Mouse (Mus musculus): Measurements from ENCODE around the gene Myh10. TPM values are rescaled to one million over a fixed set of nuclear protein-coding genes. Genes with fewer than 3 reads are reported as not detected.

Gene Myh10
- total RNA-seq, 2 experiments from 2014 or later, result 140 to 143 TPM

DNA sequence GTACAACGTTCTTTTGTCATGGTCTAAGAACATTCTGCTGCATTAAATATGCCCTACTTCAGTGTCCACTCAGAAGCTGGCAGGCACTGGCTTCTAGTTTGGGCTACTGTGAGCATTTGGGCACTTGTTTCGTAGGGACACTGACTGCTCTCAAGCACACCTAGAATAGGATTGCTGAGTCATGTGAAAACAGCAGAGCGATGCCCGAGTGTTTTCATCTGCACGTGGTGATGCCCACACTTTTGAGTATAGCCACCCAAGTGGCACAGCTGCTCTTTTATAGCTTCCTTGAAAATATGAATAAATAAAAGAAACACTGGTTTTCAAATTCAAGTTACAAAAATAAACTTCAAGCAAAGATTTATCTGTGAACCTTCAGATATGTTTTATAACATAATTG lies 56.8 kb downstream of the Myh10 start:
- no peak for DNase-seq

DNA sequence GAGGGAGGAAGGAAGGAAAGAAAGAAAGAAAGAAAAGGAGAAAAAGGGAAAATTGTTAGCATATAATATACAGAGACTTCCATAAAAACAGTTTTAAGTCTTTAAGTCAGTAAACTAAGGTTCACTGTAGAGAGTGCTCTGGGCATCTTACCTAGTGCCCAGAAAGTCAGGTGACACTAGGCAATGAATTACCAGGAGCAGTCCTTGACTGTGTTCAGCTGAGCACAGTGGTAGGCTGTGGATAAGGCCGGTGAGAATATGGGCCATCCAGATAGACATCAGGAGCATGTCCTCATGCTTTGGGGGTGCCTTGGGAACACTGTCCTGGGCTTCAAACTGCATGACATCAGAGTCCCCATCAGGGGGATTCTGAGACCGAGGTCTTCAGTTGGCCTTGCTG lies 58.8 kb downstream of the Myh10 start:
- DNase-seq, result no peak

DNA sequence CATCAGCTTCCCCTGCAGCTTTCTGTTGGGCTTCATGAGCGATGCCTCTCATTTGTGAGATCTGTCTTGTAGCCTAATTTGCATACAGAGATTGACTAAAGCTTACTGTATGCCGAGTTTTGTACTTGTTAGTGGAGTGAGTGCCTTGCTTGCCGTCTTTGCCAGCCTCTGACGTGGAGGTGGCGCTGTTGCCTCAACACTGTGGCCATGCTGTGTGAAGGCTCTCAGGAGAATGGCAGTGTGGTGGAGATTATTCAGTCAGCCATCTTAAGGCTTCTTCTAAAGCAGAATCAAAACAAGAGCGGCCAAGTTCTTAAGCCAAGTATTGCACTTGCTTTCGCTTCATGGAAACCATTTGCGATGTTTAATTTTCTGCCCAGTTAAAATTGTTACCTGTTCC lies 59.6 kb downstream of the Myh10 start:
- DNase-seq, result peak; percentile 32

DNA sequence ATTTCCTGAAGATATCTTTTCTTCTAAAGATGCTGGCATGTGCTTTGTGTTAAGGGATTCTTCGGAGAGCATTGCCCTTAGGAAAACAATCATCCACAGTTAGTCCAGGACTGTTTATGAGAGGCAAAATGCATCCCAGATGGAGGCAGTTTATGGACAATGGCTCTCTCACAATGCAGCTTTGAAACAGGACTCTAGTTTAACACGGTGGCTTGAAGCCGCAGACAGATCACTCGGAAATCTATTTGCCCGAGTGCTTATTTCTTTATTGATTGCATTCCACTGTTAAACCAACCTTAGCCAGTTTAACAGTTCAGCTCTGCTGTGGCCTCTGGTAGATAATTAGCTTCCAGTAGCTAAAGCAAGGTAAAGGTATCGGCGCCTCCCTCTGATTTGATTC lies 62.9 kb downstream of the Myh10 start:
- DNase-seq, result no peak

DNA sequence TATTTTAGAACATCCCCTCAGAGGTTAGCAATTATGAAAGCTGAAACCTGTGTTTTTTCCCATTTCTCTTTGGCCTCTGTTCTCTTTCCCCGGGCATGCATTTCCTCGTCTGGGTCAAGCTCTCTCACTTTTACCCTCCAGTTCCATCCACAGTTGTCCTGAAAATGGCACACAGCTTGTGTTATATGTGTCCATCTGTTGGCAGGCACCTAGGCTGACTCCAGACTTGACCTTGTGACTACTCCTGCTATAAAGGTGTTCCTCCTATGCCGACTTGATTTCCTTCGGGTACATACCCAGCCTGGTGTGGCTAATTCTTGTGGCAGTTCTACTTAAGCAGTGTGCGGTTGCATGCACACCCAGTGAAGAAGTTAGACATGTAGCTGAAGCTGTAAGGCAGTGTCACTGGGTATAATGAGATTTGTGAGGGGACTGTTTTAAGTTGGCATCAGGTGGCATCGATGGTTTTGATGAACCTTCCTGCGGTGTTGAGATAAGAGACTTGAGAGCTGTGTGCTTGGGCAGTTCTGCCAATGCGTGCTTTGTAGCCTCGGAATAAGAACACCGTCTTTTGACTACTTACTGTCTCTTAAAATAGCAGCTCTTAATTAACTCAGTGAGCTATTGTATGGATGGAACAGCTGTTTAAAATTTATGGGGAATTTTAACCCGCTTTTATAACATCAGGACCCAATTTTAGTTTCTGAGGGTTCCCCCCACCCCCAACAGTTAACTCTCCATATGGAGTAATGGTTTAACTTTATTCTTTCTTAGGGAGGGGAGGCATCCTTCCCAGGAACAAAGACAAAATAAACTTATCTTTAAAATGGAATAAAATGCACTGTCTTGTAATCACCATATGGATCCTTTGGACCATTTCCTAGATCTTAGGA lies 65.3 kb downstream of the Myh10 start:
- DNase-seq, result no peak

DNA sequence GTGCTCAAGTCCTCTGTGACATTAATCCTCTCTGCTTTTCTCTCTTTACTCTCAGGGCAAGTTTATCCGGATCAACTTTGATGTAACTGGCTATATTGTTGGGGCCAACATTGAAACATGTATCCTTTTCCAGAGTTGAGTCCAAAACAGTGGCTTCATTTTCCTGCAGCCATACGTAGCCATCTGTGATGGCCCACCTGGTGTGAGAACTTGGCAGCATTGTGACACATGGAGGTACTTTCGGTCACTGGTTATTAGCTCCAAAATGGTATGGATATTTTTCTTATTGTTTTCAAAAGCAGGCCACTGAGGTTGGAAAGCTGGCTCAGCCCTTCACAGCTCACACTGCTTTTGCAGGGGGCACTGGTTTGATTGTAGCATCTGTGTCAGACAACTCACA lies 68.3 kb downstream of the Myh10 start:
- DNase-seq, result no peak

DNA sequence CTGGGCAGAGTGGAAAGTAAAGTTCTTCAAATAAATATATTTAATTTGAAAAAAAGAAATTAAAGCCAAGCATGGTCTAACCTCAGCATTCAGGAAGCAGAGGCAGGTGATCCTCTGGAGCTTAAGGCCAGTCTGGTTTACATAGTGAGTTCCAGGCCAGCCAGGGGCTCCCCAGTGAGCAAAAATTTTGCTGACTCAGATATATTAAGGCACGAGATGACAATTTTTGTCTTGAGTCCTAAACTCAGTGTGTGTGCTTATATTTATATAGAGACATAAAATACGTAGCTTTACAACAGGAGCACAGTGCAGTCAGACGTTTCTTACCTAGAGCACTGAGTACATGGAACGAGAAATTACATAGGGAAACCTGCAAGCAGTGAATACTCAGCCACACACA lies 69.8 kb downstream of the Myh10 start:
- DNase-seq, result no peak

DNA sequence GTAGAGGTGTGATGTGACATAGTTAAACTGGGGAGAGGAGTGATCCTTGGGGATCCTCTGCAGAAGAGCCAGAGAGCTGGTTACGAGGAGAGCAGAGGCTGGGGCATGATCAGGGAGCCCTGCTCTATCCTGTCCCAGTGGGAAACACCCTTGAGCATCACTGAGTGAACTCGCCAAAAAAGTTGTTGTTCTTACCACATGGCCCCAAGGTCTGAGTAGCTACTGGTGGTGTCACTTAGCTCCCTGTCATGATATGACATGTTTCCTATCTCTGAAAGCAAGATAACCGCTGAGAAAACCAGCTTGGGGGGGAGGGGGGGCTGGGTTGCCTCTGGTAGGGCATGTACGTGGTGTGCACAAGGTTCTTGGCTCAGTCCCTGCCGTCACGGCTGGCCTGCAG lies 70.3 kb downstream of the Myh10 start:
- no peak for DNase-seq

DNA sequence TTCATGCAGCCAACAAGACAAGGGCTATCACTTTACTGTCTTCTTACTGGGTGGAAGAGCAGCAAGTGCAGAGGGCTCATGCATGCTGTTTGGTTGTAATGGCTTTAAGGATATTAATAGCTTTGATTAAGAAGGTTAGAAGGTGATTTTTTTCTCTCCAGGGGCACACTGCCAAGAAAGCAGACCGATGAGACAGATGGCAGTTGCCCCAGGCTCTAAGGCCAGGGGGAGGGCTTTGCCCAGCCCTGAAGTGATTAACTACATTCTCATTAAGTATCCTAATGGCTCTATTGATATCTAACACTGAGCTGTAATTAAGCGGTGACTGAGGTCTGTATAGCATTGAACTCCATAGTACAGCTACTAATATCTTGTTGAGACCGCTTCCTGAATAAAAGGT lies 73.3 kb downstream of the Myh10 start:
- DNase-seq, result no peak

DNA sequence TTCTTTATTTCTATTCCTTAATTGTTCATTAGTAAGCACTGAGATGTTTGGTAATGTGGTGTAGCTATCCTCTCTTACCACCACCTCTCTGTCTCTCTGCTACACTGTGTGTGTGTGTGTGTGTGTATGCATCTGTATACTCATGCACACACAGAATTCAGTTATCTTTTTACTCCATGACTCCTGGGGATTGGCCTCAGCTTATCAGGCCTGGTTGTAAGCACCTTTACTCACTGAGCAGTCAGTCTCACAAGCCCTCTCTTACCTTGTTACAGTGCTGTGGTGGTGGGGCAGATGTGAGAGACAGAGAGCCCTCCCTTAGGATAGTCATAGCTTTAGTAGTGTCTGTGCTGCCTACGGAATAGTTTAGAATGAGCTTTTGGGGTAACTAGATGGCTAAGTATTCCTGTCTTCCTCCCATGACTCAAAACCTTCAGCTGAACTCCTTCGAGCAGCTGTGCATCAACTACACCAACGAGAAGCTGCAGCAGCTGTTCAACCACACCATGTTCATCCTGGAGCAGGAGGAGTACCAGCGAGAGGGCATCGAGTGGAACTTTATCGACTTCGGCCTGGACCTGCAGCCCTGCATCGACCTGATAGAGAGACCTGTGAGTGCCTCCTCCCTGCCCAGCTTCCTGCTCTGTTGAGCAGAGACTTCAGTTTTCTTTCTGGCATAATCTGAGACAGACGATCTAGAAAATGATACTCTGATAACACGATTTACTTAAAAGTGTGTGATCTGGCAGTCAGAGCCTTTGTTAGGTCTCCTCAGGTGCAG lies 76.6 kb downstream of the Myh10 start:
- no peak for DNase-seq

DNA sequence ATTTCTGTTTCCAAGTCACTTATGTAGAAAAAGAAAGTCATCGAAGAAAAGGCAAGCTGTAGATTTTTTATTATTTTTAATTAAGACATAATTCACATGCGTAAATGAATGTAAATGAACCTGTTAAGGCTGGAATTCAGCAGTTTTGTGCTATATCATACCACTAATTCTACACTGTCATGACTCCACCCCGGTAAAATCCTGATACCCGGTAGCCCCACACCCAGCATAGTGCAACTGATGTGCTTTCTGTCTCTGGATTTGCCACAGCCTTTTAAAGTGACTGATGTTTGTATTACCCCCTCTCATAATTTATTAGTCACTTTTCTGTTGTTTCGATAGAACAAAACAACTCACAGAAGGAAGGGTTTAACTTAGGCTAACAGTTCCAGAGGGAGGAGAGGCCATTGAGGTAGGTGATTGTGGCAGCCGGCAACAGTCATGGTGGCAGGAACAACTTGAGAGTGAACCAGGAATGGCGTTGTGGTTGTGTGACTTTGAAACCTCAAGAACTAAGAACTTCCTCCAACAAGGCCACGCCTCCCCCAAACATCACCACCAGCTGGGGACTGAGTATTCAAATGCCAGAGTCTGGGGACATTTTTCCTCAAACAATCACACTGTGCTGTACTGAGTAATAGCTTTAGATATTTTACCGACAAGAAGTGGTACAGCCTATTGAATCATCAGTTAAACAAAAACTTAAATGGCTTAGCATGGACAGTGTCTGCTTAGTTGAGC lies 78.6 kb downstream of the Myh10 start:
- no peak for DNase-seq

DNA sequence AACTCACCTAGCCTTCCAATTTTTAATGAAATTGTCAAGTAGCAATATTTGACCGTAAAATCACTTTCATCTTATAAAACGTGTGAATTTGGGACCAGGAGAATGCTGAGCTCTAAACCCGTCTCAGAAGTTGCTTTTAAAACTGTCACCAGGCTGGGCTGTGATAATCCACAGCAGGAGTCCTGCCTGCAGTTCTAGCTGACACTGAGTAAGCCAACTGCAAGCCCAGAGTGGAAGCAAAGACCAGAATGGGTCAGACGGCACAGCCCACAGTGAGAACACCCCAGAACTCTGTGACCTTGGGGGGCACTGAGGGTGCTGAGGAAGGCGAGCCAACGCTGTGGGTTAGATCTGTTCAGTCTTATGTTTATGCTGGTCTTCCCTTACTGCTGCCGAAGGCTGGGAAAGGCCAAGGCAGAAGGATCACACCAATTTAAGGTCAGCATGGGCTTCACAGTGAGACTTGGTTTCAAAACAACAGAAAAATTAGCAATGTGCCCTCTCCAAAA lies 84.8 kb downstream of the Myh10 start:
- DNase-seq, result no peak

DNA sequence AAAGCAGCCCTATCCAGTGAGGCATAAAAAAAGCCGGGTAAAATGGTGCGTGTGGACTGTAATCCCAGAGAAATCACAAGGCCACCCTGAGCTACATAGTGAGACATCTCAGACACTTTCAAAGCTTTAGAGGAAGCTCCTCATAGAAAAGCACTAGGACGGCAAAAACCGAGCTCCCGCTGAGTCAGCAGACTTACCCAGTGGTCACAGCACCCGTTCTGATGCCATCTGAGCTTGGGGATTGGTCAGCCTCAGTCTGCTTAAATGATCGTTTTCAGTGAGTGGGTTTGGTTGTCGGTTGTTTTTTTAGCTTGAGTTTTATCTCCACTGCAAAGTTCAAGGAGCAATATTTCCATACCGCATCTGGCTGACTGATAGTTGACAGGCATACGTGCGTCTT lies 86.6 kb downstream of the Myh10 start:
- no peak for DNase-seq

DNA sequence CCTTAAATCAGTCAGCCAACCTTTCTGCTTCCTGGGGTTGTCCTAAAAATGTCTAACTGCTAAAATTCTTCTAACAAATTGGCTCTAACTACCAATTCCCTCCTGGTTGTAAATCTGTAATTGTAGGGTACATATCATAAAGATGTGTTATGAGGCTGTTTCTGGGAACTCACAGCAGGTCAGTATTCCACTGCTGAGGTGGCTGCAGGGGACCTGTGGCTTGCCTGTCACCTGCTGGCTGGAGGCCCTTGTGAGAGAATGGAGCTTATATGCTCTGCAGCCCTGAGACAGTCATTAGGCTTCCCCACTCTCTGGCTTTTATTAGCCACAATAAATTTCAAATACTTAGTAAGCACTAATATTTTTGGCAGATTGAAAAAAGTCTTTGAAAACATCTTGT lies 87.5 kb downstream of the Myh10 start:
- DNase-seq, result no peak

DNA sequence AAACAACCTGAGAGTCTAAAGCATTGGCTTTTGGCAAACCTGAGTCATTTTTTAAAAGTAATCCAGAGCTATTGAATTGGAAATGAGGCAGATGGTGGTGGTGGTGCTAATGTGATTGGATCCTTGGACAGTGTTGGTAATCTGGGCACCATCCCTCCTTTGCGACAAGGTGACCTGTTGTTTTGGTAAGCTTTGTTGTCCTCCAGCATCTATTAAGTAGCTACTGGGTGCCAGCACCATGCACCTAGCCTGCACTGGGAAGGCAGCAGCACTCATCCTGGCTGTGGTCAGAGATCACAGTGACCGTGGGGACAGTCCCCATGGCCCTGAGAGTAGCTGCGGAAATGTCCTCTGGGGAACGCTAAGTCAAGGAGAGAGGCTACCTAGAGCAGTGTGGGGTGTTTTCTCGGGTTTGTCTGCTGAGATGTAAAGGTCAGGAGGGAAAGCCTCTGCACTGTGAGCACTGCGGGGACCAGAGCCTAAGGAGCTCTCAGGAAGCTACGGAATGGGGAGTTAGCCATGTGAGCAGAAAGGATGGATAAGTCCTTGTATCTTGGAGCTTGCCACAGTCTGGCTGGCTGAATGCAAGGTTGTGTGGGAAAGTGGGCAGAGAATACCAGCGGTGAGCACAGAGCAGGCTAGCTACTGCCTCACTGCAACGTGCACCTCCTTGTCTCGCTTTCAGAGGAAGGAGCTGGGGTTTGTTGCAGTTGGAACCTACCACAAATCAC lies 88.5 kb downstream of the Myh10 start:
- no peak for DNase-seq

DNA sequence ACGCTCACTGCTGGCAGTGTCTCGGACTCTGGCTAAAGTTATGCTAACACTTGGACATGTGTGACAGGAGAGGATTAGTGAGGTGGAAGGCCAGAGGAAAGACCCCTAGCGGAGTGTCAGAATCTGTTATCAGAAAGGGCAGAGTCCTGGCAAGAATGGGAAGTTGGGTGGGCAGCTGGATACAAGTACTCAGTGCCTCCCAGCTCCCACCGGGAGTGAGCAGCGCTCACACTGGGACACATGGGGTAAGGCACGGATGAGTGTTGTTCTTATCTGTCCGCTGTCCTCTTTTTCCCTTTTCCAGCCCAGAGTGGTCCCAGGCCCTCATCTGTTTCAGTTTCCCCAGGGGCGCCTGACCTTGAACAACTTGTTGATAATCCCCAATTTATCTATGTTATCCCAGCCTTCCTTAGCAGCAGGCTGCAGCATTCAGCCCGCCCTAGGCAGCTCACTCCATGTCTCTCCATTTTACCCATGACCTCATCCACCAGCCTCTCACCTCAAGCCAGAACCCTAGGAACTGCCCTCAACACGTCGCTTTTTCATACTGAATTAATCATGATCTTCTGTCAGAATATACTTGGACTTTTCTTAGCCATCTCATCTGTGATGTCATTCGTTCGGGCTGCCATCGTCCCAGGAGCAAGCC lies 89.2 kb downstream of the Myh10 start:
- DNase-seq, result no peak

DNA sequence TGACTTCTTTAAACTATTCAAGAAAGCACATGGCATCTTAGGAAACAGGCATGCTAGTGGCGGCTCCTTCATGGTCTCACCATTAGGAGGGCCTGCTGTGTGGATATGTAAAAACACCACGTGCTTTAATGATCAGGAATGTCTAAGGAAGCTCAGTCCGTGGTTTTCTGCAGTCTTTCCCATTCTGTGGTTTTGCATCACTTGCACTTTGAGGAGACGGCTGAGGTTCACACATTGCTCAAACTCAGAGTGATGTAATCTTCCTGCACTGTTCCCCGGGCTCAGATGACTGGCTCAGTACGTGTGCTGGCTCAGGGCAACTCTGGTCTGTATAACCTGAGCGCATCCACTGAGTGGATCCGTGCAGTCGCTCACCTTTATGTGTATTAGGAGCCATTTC lies 91.0 kb downstream of the Myh10 start:
- no peak for DNase-seq

DNA sequence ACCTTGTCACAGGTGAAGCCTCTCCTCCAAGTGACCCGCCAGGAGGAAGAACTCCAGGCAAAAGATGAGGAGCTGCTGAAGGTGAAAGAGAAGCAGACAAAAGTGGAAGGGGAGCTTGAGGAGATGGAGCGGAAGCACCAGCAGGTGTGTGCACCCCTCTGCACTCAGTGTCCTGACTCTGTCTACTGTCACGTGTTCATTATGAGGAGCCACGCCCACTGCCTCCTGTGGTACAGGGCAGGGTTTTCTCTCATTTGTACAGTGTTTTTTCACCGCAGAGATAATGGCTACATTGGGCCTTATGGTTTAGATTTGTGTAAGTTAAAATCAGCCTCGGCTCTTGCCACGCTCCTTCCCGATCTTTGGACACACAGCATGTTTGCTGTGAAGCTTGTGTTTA lies 94.5 kb downstream of the Myh10 start:
- no peak for DNase-seq

DNA sequence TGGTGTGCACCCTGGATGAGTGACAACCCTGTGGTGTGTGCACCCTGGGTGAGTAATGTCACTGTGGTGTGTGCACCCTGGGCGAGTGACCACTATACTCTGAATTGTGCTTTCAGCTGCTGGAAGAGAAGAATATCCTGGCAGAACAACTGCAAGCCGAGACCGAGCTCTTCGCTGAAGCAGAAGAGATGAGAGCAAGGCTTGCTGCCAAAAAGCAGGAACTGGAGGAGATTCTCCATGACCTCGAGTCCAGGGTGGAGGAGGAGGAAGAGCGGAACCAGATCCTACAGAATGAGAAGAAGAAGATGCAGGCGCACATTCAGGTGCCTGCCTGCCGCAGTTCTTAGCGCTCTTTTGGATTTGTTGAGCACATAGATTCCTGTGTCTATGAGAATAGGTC lies 95.9 kb downstream of the Myh10 start:
- DNase-seq, result no peak

DNA sequence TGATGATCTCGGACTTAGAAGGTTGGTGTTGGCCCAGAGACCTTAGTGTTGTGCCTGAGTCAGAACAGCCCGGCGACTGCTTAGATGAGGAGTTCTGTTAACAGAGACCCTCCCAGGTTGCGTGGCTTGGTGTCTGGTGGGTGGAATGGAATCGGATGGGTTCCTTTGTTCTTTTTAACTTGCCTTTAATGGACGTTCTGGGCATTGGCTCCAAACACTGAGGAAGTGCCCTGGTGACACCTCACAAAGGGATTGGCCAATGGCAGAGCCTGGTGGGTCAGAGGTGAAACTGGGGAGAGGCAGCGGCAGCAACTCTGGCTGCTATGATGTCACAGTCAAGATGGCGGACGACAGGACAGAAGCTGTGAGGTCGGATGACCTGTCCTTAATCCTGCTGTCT lies 99.4 kb downstream of the Myh10 start:
- no peak for DNase-seq

DNA sequence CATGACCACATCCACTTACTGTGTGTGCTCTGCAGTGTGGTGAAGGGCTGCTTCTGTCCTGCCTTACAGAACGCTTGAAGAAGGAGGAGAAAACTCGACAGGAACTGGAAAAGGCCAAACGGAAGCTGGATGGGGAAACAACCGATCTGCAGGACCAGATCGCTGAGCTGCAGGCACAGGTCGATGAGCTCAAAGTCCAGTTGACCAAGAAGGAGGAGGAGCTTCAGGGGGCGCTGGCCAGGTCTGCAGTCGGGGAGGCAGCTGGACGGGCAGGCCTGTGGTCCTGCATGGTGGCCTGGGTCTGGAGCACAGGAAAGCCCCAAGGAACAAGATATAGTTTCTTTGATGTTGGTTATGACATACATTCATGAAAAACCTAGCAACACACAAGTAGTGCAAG lies 100.4 kb downstream of the Myh10 start:
- DNase-seq, result no peak

DNA sequence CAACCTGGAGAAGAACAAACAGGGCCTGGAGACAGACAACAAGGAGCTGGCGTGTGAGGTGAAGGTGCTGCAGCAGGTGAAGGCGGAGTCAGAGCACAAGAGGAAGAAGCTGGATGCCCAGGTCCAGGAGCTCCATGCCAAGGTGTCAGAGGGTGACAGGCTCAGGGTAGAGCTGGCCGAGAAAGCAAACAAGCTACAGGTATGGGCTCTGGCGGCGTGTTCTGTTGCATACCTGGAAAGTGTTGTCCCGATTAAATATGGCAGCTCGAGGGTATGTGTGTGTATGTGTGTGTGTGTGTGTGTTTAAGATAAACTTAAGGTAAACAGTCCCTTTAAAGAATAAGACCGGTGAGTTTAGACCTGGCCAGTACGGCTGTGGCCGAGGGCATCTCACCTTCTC lies 106.9 kb downstream of the Myh10 start:
- no peak for DNase-seq

Data from layer of hippocampus, postnatal 36 days (tissue).